Mouse (Mus musculus) right cerebral cortex, postnatal 36 days (tissue): Measurements from ENCODE around the gene Foxr1.
"Not testable (repeated sequence)": the region's sequence is repeated elsewhere in the genome, so short reads cannot be mapped to it uniquely, and the experiment has no call there.

Experiments
- DNase-seq, 2 experiments: peaks; one replicate each; pipeline ENCODE4 v3.0.0; 2022; ENCODE audit warnings: low spot score in 2 of 2, mixed read lengths in 1 of 2

Gene Foxr1

GRCm38 (mm10) chr9:44417156-44417891, 23.6 kb downstream of the Foxr1 start:
- no peak for DNase-seq

GRCm38 (mm10) chr9:44412781-44413180, 28.2 kb downstream of the Foxr1 start:
- no peak for DNase-seq

GRCm38 (mm10) chr9:44412306-44412705, 28.6 kb downstream of the Foxr1 start:
- no peak for DNase-seq

GRCm38 (mm10) chr9:44411601-44412130, 29.3 kb downstream of the Foxr1 start:
- DNase-seq: no peak

GRCm38 (mm10) chr9:44410647-44411336, 30.1 kb downstream of the Foxr1 start:
- DNase-seq: no peak

- DNase-seq: not testable (repeated sequence)
Measured at GRCm38 (mm10) chr9:44408693-44409092, 32.2 kb downstream of the Foxr1 start.

GRCm38 (mm10) chr9:44407752-44408097, 33.2 kb downstream of the Foxr1 start:
- no peak for DNase-seq

GRCm38 (mm10) chr9:44406906-44407751, 33.8 kb downstream of the Foxr1 start, which contains the start of the genes Rps25 and Trappc4:
TSS of gene Rps25 (plus strand) at chr9:44407139.
TSS of gene Trappc4 (minus strand) at chr9:44407600.
- peak; percentile 85 to 88 for DNase-seq

GRCm38 (mm10) chr9:44405011-44405410, 35.9 kb downstream of the Foxr1 start:
- DNase-seq: no peak

- no peak for DNase-seq
Measured at GRCm38 (mm10) chr9:44401081-44401480, 39.9 kb downstream of the Foxr1 start.

- DNase-seq: no peak
Measured at GRCm38 (mm10) chr9:44399795-44400114, 41.2 kb downstream of the Foxr1 start.

GRCm38 (mm10) chr9:44399114-44399794, 41.7 kb downstream of the Foxr1 start:
- no peak for DNase-seq

GRCm38 (mm10) chr9:44398551-44398950, 42.4 kb downstream of the Foxr1 start:
- DNase-seq: no peak

GRCm38 (mm10) chr9:44398087-44398486, 42.8 kb downstream of the Foxr1 start:
- no peak for DNase-seq

- DNase-seq: peak; percentile 91 to 95
Measured at GRCm38 (mm10) chr9:44396684-44397411, 44.1 kb downstream of the Foxr1 start, which contains the start of gene Slc37a4. TSS of gene Slc37a4 (plus strand) at chr9:44396852.

- DNase-seq: no peak
Measured at GRCm38 (mm10) chr9:44391466-44391865, 49.5 kb downstream of the Foxr1 start.

GRCm38 (mm10) chr9:44389273-44389672, 51.7 kb downstream of the Foxr1 start:
- no peak for DNase-seq

- no peak for DNase-seq
Measured at GRCm38 (mm10) chr9:44387221-44387620, 53.7 kb downstream of the Foxr1 start.

- no peak for DNase-seq
Measured at GRCm38 (mm10) chr9:44384596-44384995, 56.3 kb downstream of the Foxr1 start.
